Mouse (Mus musculus): ENCODE measurements around the gene Acad12.

- TF ChIP-seq CTCF (IDR thresholded peaks at IDR 0.05) (peak; percentile 93), EP300 (IDR thresholded peaks at IDR 0.05) (peak; percentile 89)
Measured at GRCm38 (mm10) chr5:121583765-121584501, 34.8 kb downstream of the Acad12 start.
